Mouse (Mus musculus): ENCODE data around the gene Slc26a10. TPM values are rescaled to one million over a fixed set of nuclear protein-coding genes. Genes with fewer than 3 reads are reported as not detected.
A peak's percentile ranks its signal among the peaks of the same experiment; 100 is the strongest.

Slc26a10 gene
- total and polyA plus RNA-seq, 3 experiments, result 13.2 to 40.5 (median 14.7) TPM

- no peak overlapping the region for H3K4me3 ChIP-seq
- H3K36me3 ChIP-seq (ENCODE audit: control insufficient read depth, insufficient read depth, low read length), result no peaks in the 10 kb centered on the region
- peaks cover 5% of the 10 kb centered on the region; the same call in 1 of the 2 replicates for H3K4me1 ChIP-seq (ENCODE audit: control insufficient read depth, insufficient read depth, low read length)
- TF ChIP-seq POLR2A (IDR thresholded peaks at IDR 0.05; ENCODE audit: insufficient read depth, low read depth, low read length) (no peak), CTCF (IDR thresholded peaks at IDR 0.05) (no peak)
- no peaks in the 10 kb centered on the region for H3K27me3 ChIP-seq (ENCODE audit: control insufficient read depth, insufficient read depth, low read length)
- no peaks in the 10 kb centered on the region for H3K79me2 ChIP-seq (replicated peaks; ENCODE audit: control insufficient read depth, insufficient read depth, low read length)
- WGBS, result 28% methylated on average over 9 of the region's 9 CpGs
- DNase-seq, result no peak
- no peak overlapping the region for H3K9ac ChIP-seq (ENCODE audit: low read depth, low read length)
- no peak overlapping the region for H3K27ac ChIP-seq
- intact Hi-C loops (cut with DNase I), result loop anchor here (1.0 to 5.0 kb wide), 3 partner anchors 35 to 165 kb away; partner anchors contain the start of genes Gli1 and Pip4k2c
Observed at GRCm38 (mm10) chr10:127177235-127177634, 3.2 kb downstream of the Slc26a10 start.

GRCm38 (mm10) chr10:127176756-127177155, 3.7 kb downstream of the Slc26a10 start:
- DNase-seq, result peak in 1 of 2 experiments; percentile 1
- peaks cover 5% of the 10 kb centered on the region; the same call in 1 of the 2 replicates for H3K4me1 ChIP-seq (ENCODE audit: control insufficient read depth, insufficient read depth, low read length)
- no peaks in the 10 kb centered on the region for H3K36me3 ChIP-seq (ENCODE audit: control insufficient read depth, insufficient read depth, low read length)
- intact Hi-C loops (cut with DNase I), result loop anchor here (1.0 to 5.0 kb wide), 3 partner anchors 36 to 166 kb away; partner anchors contain the start of genes Gli1 and Pip4k2c
- H3K27me3 ChIP-seq (ENCODE audit: control insufficient read depth, insufficient read depth, low read length), result no peaks in the 10 kb centered on the region
- H3K79me2 ChIP-seq (replicated peaks; ENCODE audit: control insufficient read depth, insufficient read depth, low read length), result no peaks in the 10 kb centered on the region
- WGBS, result 14% methylated on average over 7 of the region's 7 CpGs
- no peak overlapping the region for H3K4me3 ChIP-seq
- no peak overlapping the region for H3K27ac ChIP-seq
- TF ChIP-seq CTCF (IDR thresholded peaks at IDR 0.05) (no peak), POLR2A (IDR thresholded peaks at IDR 0.05; ENCODE audit: insufficient read depth, low read depth, low read length) (no peak), EP300 (IDR thresholded peaks at IDR 0.05; ENCODE audit: insufficient read depth, low read depth, low read length) (no peak)
- no peak overlapping the region for H3K9ac ChIP-seq (ENCODE audit: low read depth, low read length)

GRCm38 (mm10) chr10:127176228-127176627, 4.2 kb downstream of the Slc26a10 start:
- Histone ChIP-seq H3K36me3 (ENCODE audit: control insufficient read depth, insufficient read depth, low read length) (no peaks in the 10 kb centered on the region), H3K4me1 (ENCODE audit: control insufficient read depth, insufficient read depth, low read length) (peaks cover 5% of the 10 kb centered on the region; the same call in 1 of the 2 replicates), H3K27me3 (ENCODE audit: control insufficient read depth, insufficient read depth, low read length) (no peaks in the 10 kb centered on the region), H3K4me3 (no peak overlapping the region), H3K9ac (ENCODE audit: low read depth, low read length) (no peak overlapping the region), H3K79me2 (replicated peaks; ENCODE audit: control insufficient read depth, insufficient read depth, low read length) (no peaks in the 10 kb centered on the region), H3K27ac (no peak overlapping the region)
- intact Hi-C loops (cut with DNase I), result loop anchor here (5.0 kb wide), 2 partner anchors 36 to 166 kb away; partner anchors contain the start of genes Gli1 and Pip4k2c
- no peak for TF ChIP-seq POLR2A (IDR thresholded peaks at IDR 0.05; ENCODE audit: insufficient read depth, low read depth, low read length)
- 66% methylated on average over 3 of the region's 3 CpGs for WGBS
- no peak for DNase-seq

- WGBS, result 86% methylated on average over 7 of the region's 7 CpGs
- intact Hi-C loops (cut with DNase I), result loop anchor here (5.0 kb wide), 1 partner anchor 153 kb away; no protein-coding TSS in a partner anchor
- H3K4me3 ChIP-seq, result no peak overlapping the region
Observed at GRCm38 (mm10) chr10:127174170-127174569, 6.3 kb downstream of the Slc26a10 start.

GRCm38 (mm10) chr10:127173148-127174065, 7.0 kb downstream of the Slc26a10 start:
- TF ChIP-seq CTCF (IDR thresholded peaks at IDR 0.05) (no peak), EP300 (IDR thresholded peaks at IDR 0.05; ENCODE audit: insufficient read depth, low read depth, low read length) (no peak), POLR2A (IDR thresholded peaks at IDR 0.05; ENCODE audit: insufficient read depth, low read depth, low read length) (no peak)
- Histone ChIP-seq H3K4me3 (no peak overlapping the region), H3K4me1 (ENCODE audit: control insufficient read depth, insufficient read depth, low read length) (peaks cover 5% of the 10 kb centered on the region; the same call in 1 of the 2 replicates), H3K27me3 (ENCODE audit: control insufficient read depth, insufficient read depth, low read length) (no peaks in the 10 kb centered on the region), H3K79me2 (replicated peaks; ENCODE audit: control insufficient read depth, insufficient read depth, low read length) (no peaks in the 10 kb centered on the region), H3K9ac (ENCODE audit: low read depth, low read length) (no peak overlapping the region), H3K36me3 (ENCODE audit: control insufficient read depth, insufficient read depth, low read length) (no peaks in the 10 kb centered on the region), H3K27ac (no peak overlapping the region)
- WGBS, result 79% methylated on average over 16 of the region's 16 CpGs
- no peak for DNase-seq
- intact Hi-C loops (cut with DNase I), result loop anchor here (5.0 kb wide), 1 partner anchor 154 kb away; no protein-coding TSS in a partner anchor

More at GRCm38 (mm10) chr10:127174170-127174569, 6.3 kb downstream of the Slc26a10 start:
- Histone ChIP-seq H3K27ac (no peak overlapping the region), H3K79me2 (replicated peaks; ENCODE audit: control insufficient read depth, insufficient read depth, low read length) (no peaks in the 10 kb centered on the region), H3K9ac (ENCODE audit: low read depth, low read length) (no peak overlapping the region), H3K36me3 (ENCODE audit: control insufficient read depth, insufficient read depth, low read length) (no peaks in the 10 kb centered on the region), H3K27me3 (ENCODE audit: control insufficient read depth, insufficient read depth, low read length) (no peaks in the 10 kb centered on the region), H3K4me1 (ENCODE audit: control insufficient read depth, insufficient read depth, low read length) (peaks cover 5% of the 10 kb centered on the region; the same call in 1 of the 2 replicates)
- no peak for DNase-seq
- TF ChIP-seq POLR2A (IDR thresholded peaks at IDR 0.05; ENCODE audit: insufficient read depth, low read depth, low read length) (no peak), EP300 (IDR thresholded peaks at IDR 0.05; ENCODE audit: insufficient read depth, low read depth, low read length) (no peak), CTCF (IDR thresholded peaks at IDR 0.05) (no peak)
